Mouse (Mus musculus) liver, embryonic 14.5 days (tissue): ENCODE data around the gene Hid1. TPM values are rescaled to one million over a fixed set of nuclear protein-coding genes. Genes with fewer than 3 reads are reported as not detected.

Experiments
- ATAC-seq: fragments of 200-750 bp; cut with Nextera tagmentation; 2 replicates; pipeline ENCODE4 v1.8.0; 2017; ENCODE audit warnings: moderate number of reproducible peaks, mild to moderate bottlenecking, moderate library complexity; ENCODE audit not compliant: insufficient read depth
- DNase-seq, 3 experiments: peaks; one replicate each; pipeline ENCODE4 v3.0.0-alpha.2; 2012 to 2013; ENCODE audit warnings: low read depth in 3 of 3, low spot score in 3 of 3
- H3K27ac ChIP-seq: fragments of 300-500 bp; sonication (generic); 2 replicates; pipeline ENCODE4 v1.5.1; 2014; ENCODE audit warnings: moderate library complexity, mild to moderate bottlenecking, control low read depth, inconsistent platforms
- H3K27me3 ChIP-seq: fragments of 300-500 bp; sonication (generic); 2 replicates; pipeline ENCODE4 v1.6.1; 2014; ENCODE audit warnings: mild to moderate bottlenecking, low read length, moderate library complexity; ENCODE audit not compliant: control insufficient read depth, insufficient read depth
- H3K36me3 ChIP-seq: fragments of 300-500 bp; sonication (generic); replicated peaks from 2 replicates; pipeline ENCODE4 v1.6.1; 2014; ENCODE audit warnings: low read depth; ENCODE audit not compliant: control insufficient read depth, insufficient read depth
- H3K4me1 ChIP-seq, 2 experiments: fragments of 200-500 bp in 1 of 2; fragments of 300-500 bp in 1 of 2; sonication (generic) in 1 of 2; replicated peaks; 2 replicates each; pipeline ENCODE4 v1.6.1; 2012 to 2014; ENCODE audit warnings: antibody characterized with exemption in 1 of 2, inconsistent platforms in 1 of 2, low read length in 1 of 2; ENCODE audit not compliant: control insufficient read depth in 2 of 2, insufficient read depth in 2 of 2
- H3K4me2 ChIP-seq: fragments of 300-500 bp; sonication (generic); 2 replicates; pipeline ENCODE4 v1.6.1; 2014; ENCODE audit warnings: low read depth, mild to moderate bottlenecking, control low read depth, moderate library complexity
- H3K4me3 ChIP-seq, 2 experiments: fragments of 200-500 bp in 1 of 2; fragments of 300-500 bp in 1 of 2; sonication (generic) in 1 of 2; 2 replicates each; pipeline ENCODE4 v1.5.1; 2012 to 2014; ENCODE audit warnings: low read depth in 2 of 2, low read length in 2 of 2, mild to moderate bottlenecking in 2 of 2, control low read depth in 1 of 2, inconsistent platforms in 1 of 2, moderate library complexity in 1 of 2; ENCODE audit not compliant: insufficient read depth in 1 of 2
- H3K9ac ChIP-seq: fragments of 300-500 bp; sonication (generic); replicated peaks from 2 replicates; pipeline ENCODE4 v1.6.1; 2014; ENCODE audit warnings: mild to moderate bottlenecking, control low read depth, moderate library complexity
- H3K9me3 ChIP-seq: fragments of 300-500 bp; sonication (generic); 2 replicates; pipeline ENCODE4 v1.6.1; 2016; ENCODE audit warnings: low read length, mixed read lengths; ENCODE audit not compliant: control insufficient read depth
- CTCF ChIP-seq: IDR thresholded peaks from 2 replicates; pipeline ENCODE4 v1.5.1; 2016; ENCODE audit warnings: antibody characterized with exemption, low read depth, control low read depth
- EP300 ChIP-seq: IDR thresholded peaks from 2 replicates; pipeline ENCODE4 v1.6.1; 2016; ENCODE audit warnings: antibody characterized with exemption, low read depth
- WGBS: fragments of 180-500 bp; shearing (Covaris S2); extraction: QIAGEN DNeasy Blood & Tissue Kit; methylation state at CpG from one replicate; pipeline ENCODE4 v1.1.7; 2014; ENCODE audit not compliant: insufficient replicate concordance; 5-methylcytosine and 5-hydroxymethylcytosine counted together
- polyA plus RNA-seq, 2 experiments: library from polyadenylated mRNA; depleted of rRNA in 1 of 2; stranded (reverse) in 1 of 2; unstranded in 1 of 2; fragments of >200 nt; fragmentation: Nextera tagmentation in 1 of 2; extraction: Ambion mirVana in 1 of 2; gene quantifications; 2 replicates each; pipeline versions ENCODE4 v1.2.1 to v1.2.3; 2012 to 2014

Gene Hid1
- polyA plus RNA-seq, 2 experiments = 0.50 to 0.59 TPM

DNA sequence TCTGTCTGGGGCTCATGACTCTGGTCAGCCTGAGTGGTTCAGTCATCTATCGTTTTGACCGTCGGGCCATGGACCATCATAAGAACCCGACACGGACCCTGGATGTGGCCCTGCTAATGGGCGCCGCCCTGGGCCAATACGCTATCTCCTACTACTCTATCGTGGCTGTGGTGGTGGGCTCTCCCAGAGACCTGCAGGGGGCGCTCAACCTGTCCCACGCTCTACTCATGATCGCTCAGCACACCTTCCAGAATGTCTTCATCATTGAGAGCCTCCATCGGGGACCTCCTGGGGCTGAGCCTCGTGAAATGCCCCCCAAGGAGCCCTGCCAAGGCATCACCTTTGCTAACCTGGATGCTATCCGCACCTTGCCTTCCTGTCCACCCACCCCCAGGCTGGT, 38.2 kb downstream of the Hid1 start:
- TF ChIP-seq CTCF (peak; percentile 56), EP300 (no peak)
- Histone ChIP-seq H3K27ac (no peak overlapping the region), H3K9ac (no peak overlapping the region), H3K36me3 (no peaks in the 10 kb centered on the region), H3K4me2 (no peak overlapping the region), H3K9me3 (no peaks in the 10 kb centered on the region), H3K27me3 (peaks cover 12% of the 10 kb centered on the region), H3K4me1 (no peaks in the 10 kb centered on the region), H3K4me3 (no peak overlapping the region)
- ATAC-seq = no peak
- DNase-seq = no peak
- 56% methylated on average over 15 of the region's 15 CpGs for WGBS

GRCm38 (mm10) chr11:115326730-115327129, 40.8 kb downstream of the Hid1 start:
- H3K27me3 ChIP-seq = peaks cover 23% of the 10 kb centered on the region
- no peaks in the 10 kb centered on the region for H3K4me1 ChIP-seq
- no peaks in the 10 kb centered on the region for H3K36me3 ChIP-seq
- H3K4me3 ChIP-seq = no peak overlapping the region
- H3K27ac ChIP-seq = no peak overlapping the region
- H3K9ac ChIP-seq = no peak overlapping the region
- ATAC-seq = no peak
- no peak for DNase-seq
- H3K9me3 ChIP-seq = no peaks in the 10 kb centered on the region
- whole genome bisulfite sequencing = 49% methylated on average over 7 of the region's 7 CpGs
- TF ChIP-seq CTCF (no peak), EP300 (no peak)
- no peak overlapping the region for H3K4me2 ChIP-seq

DNA sequence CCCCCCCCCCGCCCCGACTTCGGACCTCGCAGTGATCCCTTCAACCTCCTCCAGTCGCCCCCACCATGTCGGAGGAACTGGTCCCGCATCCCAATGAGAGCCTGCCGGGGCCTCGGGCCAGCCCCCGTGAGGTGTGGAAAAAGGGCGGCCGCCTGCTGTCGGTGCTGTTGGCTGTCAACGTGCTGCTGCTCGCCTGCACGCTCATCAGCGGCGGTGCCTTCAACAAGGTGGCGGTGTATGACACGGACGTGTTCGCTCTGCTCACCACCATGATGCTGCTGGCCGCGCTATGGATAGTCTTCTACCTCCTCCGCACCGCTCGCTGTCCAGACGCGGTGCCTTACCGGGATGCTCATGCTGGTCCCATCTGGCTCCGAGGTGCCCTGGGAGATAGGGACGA, 44.2 kb downstream of the Hid1 start:
- Histone ChIP-seq H3K27me3 (peaks cover 51% of the 10 kb centered on the region), H3K36me3 (no peaks in the 10 kb centered on the region), H3K4me3 (no peak overlapping the region), H3K9me3 (no peaks in the 10 kb centered on the region), H3K9ac (no peak overlapping the region), H3K4me1 (no peaks in the 10 kb centered on the region), H3K27ac (no peak overlapping the region), H3K4me2 (no peak overlapping the region)
- WGBS = 15% methylated on average over 32 of the region's 32 CpGs
- DNase-seq = no peak
- no peak for ATAC-seq
- TF ChIP-seq CTCF (no peak), EP300 (no peak)

GRCm38 (mm10) chr11:115321906-115322693, 45.5 kb downstream of the Hid1 start, which contains the start of gene Ush1g:
TSS of gene Ush1g (minus strand) at chr11:115322041.
- DNase-seq (peak in 2 of 3 experiments; percentile 10 to 14), ATAC-seq (0 out of 2 replicates have a peak, but pooled peaks have one; percentile 15)
- H3K4me3 ChIP-seq = no peak within 1 kb of the TSS
- TF ChIP-seq EP300 (no peak), CTCF (peak; percentile 96)
- no peaks in the 10 kb centered on the region for H3K4me1 ChIP-seq
- WGBS = 6% methylated on average over 35 of the region's 35 CpGs
- no peaks in the 10 kb centered on the region for H3K9me3 ChIP-seq
- H3K27ac ChIP-seq = no peak within 1 kb of the TSS
- no peak within 1 kb of the TSS for H3K9ac ChIP-seq
- H3K27me3 ChIP-seq = peaks cover 63% of the 10 kb centered on the region
- no peak within 1 kb of the TSS for H3K4me2 ChIP-seq
- no peaks in the 10 kb centered on the region for H3K36me3 ChIP-seq

- H3K4me1 ChIP-seq = no peaks in the 10 kb centered on the region
- no peak overlapping the region for H3K4me3 ChIP-seq
- H3K9ac ChIP-seq = no peak overlapping the region
- H3K27me3 ChIP-seq = peaks cover 69% of the 10 kb centered on the region
- DNase-seq = no peak
- H3K27ac ChIP-seq = no peak overlapping the region
- ATAC-seq = no peak
- WGBS = 4% methylated on average over 17 of the region's 18 CpGs
- no peak for TF ChIP-seq CTCF
- no peak for TF ChIP-seq EP300
- no peaks in the 10 kb centered on the region for H3K9me3 ChIP-seq
- no peak overlapping the region for H3K4me2 ChIP-seq
- H3K36me3 ChIP-seq = no peaks in the 10 kb centered on the region
Observed at GRCm38 (mm10) chr11:115319704-115320383, 47.7 kb downstream of the Hid1 start.
